In the genomic region with DNA sequence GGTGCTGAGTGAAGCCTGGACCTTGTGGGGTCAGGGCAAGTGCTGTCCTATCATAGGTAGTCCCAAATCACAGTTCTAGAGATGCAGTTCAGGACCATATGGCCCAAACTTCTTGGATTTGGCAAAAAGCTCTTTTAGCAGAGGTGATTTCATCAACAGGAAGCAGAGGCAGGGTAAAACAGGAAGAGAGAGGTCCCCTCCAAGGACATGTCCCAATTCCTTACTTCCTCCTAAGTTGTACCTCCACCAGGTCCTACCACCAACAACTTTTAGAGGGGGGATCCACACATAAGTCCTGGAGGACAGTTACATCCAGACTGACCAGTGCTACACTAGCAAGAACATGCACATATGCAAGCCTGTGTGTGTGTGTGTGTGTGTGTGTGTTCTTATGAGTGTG, we compare ENCODE assay signal across 14 mouse cellular contexts.
"Had no signal": no experiment of that assay in that cellular context is flagged by ENCODE, and none has a peak within 500 bp of the region (broad histone marks: within the 10 kb centered on the region; RNA-seq: fewer than 3 reads in every experiment).

No protein-coding gene starts in this region.

- H3K27me3 ChIP-seq: liver, embryonic 13.5 days; midbrain, embryonic 13.5 days; neural tube, embryonic 15.5 days had no signal

- H3K9ac ChIP-seq: lung, embryonic 14.5 days; midbrain, embryonic 13.5 days; neural tube, embryonic 15.5 days had no signal

- H3K9me3 ChIP-seq: limb, embryonic 10.5 days; liver, embryonic 13.5 days; midbrain, embryonic 13.5 days; neural tube, embryonic 15.5 days had no signal

- H3K4me3 ChIP-seq: left cerebral cortex, adult 2 months; limb, embryonic 10.5 days; liver, embryonic 13.5 days; midbrain, embryonic 13.5 days; myocyte; neural tube, embryonic 15.5 days had no signal

- DNase-seq: kidney, adult 2 months; kidney, postnatal 25 days; liver, embryonic 13.5 days; lung, embryonic 14.5 days; lung, postnatal 10 days; lung, postnatal 4 days; right cerebral cortex, postnatal 4 days; spleen, adult 18-20 months; thymus, postnatal 36 days had no signal

- H3K27ac ChIP-seq: left cerebral cortex, adult 2 months; limb, embryonic 10.5 days; liver, embryonic 13.5 days; midbrain, embryonic 13.5 days; neural tube, embryonic 15.5 days had no signal

- ATAC-seq: midbrain, embryonic 13.5 days had no signal

- H3K4me2 ChIP-seq: liver, embryonic 13.5 days; lung, embryonic 14.5 days; midbrain, embryonic 13.5 days; neural tube, embryonic 15.5 days had no signal
